Comparison of ENCODE assay signal across 8 mouse cellular contexts in genomic region chr6:52259811-52260261, GRCm38 (mm10). TPM values are rescaled to one million over a fixed set of nuclear protein-coding genes. Genes with fewer than 3 reads are reported as not detected.
DNase-seq lines count a peak whose midpoint lies in the region; ATAC-seq and TF ChIP-seq lines count a peak whose summit lies in the region.

No protein-coding gene starts in this region.

- H3K9ac ChIP-seq in lung, embryonic 14.5 days, result no peak overlapping the region
- H3K9ac ChIP-seq in embryonic facial prominence, embryonic 11.5 days (replicated peaks; ENCODE audit: low read length), result no peak overlapping the region
- peak overlapping the region; percentile 30 for H3K9ac ChIP-seq in intestine, embryonic 14.5 days (ENCODE audit: low read length)
- H3K9ac ChIP-seq in neural tube, embryonic 13.5 days, result no peak overlapping the region

- H3K9me3 ChIP-seq in lung, embryonic 14.5 days (ENCODE audit: low read depth, low read length), result no peaks in the 10 kb centered on the region
- H3K9me3 ChIP-seq in embryonic facial prominence, embryonic 11.5 days (replicated peaks; ENCODE audit: control insufficient read depth, low read length), result no peaks in the 10 kb centered on the region
- H3K9me3 ChIP-seq in intestine, embryonic 14.5 days (ENCODE audit: control insufficient read depth, low read length), result no peaks in the 10 kb centered on the region
- H3K9me3 ChIP-seq in neural tube, embryonic 13.5 days, result no peaks in the 10 kb centered on the region

- H3K4me3 ChIP-seq in lung, embryonic 14.5 days (ENCODE audit: low read depth, low read length), result peak overlapping the region; percentile 30
- H3K4me3 ChIP-seq in lung, adult 2 months (replicated peaks; ENCODE audit: extremely low read depth, low read depth, low read length), result no peak overlapping the region
- peak overlapping the region; percentile 8; the same call in 1 of the 2 replicates for H3K4me3 ChIP-seq in embryonic facial prominence, embryonic 11.5 days (ENCODE audit: low read depth, low read length)
- peak overlapping the region; percentile 38 for H3K4me3 ChIP-seq in intestine, embryonic 14.5 days (ENCODE audit: low read depth, low read length)
- peak overlapping the region; percentile 26 for H3K4me3 ChIP-seq in neural tube, embryonic 13.5 days

- no peaks in the 10 kb centered on the region for H3K36me3 ChIP-seq in lung, embryonic 14.5 days (ENCODE audit: insufficient read depth)
- H3K36me3 ChIP-seq in embryonic facial prominence, embryonic 11.5 days (replicated peaks; ENCODE audit: control insufficient read depth, insufficient read depth, low read depth, low read length), result no peaks in the 10 kb centered on the region
- no peaks in the 10 kb centered on the region for H3K36me3 ChIP-seq in intestine, embryonic 14.5 days (ENCODE audit: control insufficient read depth, insufficient read depth, low read length)
- H3K36me3 ChIP-seq in neural tube, embryonic 13.5 days, result no peaks in the 10 kb centered on the region

- no peaks in the 10 kb centered on the region for H3K4me1 ChIP-seq in lung, embryonic 14.5 days (ENCODE audit: insufficient read depth)
- H3K4me1 ChIP-seq in lung, adult 2 months (ENCODE audit: control insufficient read depth, insufficient read depth, low read length), result peaks cover 3% of the 10 kb centered on the region; the same call in 1 of the 2 replicates
- peaks cover 5% of the 10 kb centered on the region; the same call in 1 of the 2 replicates for H3K4me1 ChIP-seq in embryonic facial prominence, embryonic 11.5 days (ENCODE audit: control insufficient read depth, insufficient read depth, low read length)
- H3K4me1 ChIP-seq in intestine, embryonic 14.5 days (replicated peaks; ENCODE audit: control insufficient read depth, insufficient read depth, low read length), result peaks cover 11% of the 10 kb centered on the region; the same call in 1 of the 2 replicates
- H3K4me1 ChIP-seq in neural tube, embryonic 13.5 days (replicated peaks), result peaks cover 8% of the 10 kb centered on the region; the same call in 1 of the 2 replicates

- H3K27me3 ChIP-seq in lung, embryonic 14.5 days (ENCODE audit: insufficient read depth, low read length), result peaks cover 88% of the 10 kb centered on the region
- H3K27me3 ChIP-seq in embryonic facial prominence, embryonic 11.5 days (ENCODE audit: control insufficient read depth, insufficient read depth, low read length), result peaks cover 80% of the 10 kb centered on the region
- H3K27me3 ChIP-seq in intestine, embryonic 14.5 days (replicated peaks; ENCODE audit: control insufficient read depth, insufficient read depth, low read length), result peaks cover 98% of the 10 kb centered on the region
- peaks cover 87% of the 10 kb centered on the region for H3K27me3 ChIP-seq in neural tube, embryonic 13.5 days

- DNase-seq in lung, embryonic 14.5 days, result no peak
- no peak for DNase-seq in lung, adult 2 months
- peak; percentile 32 for DNase-seq in embryonic facial prominence, embryonic 11.5 days (ENCODE audit: low spot score)
- DNase-seq in intestine, embryonic 14.5 days (ENCODE audit: low spot score), result peak; percentile 77
- DNase-seq in cerebellum, postnatal 36 days, result no peak
- DNase-seq in left cerebral cortex, adult 8-10 months (ENCODE audit: low spot score in 2 of 2), result no peak
- no peak for DNase-seq in thymus, postnatal 25 days

- peak overlapping the region; percentile 67 for H3K4me2 ChIP-seq in lung, embryonic 14.5 days
- 0 out of 2 replicates have a peak overlapping the region, but pooled peaks have one; percentile 42 for H3K4me2 ChIP-seq in embryonic facial prominence, embryonic 11.5 days (ENCODE audit: low read depth, low read length)
- H3K4me2 ChIP-seq in intestine, embryonic 14.5 days (ENCODE audit: low read length), result peak overlapping the region; percentile 63
- peak overlapping the region; percentile 46 for H3K4me2 ChIP-seq in neural tube, embryonic 13.5 days

- no peak overlapping the region for H3K27ac ChIP-seq in lung, embryonic 14.5 days (ENCODE audit: low read depth)
- H3K27ac ChIP-seq in embryonic facial prominence, embryonic 11.5 days (replicated peaks; ENCODE audit: low read depth, low read length), result no peak overlapping the region
- no peak overlapping the region for H3K27ac ChIP-seq in intestine, embryonic 14.5 days (ENCODE audit: low read depth)
- H3K27ac ChIP-seq in neural tube, embryonic 13.5 days (replicated peaks), result no peak overlapping the region

- 1% methylated on average over 33 of the region's 39 CpGs for WGBS in lung, embryonic 14.5 days
- 3% methylated on average over 39 of the region's 39 CpGs for WGBS in lung, adult 2 months
- WGBS in embryonic facial prominence, embryonic 11.5 days, result under 1% methylated on average over 37 of the region's 39 CpGs
- under 1% methylated on average over 35 of the region's 39 CpGs for WGBS in intestine, embryonic 14.5 days
- under 1% methylated on average over 36 of the region's 39 CpGs for WGBS in neural tube, embryonic 13.5 days

- no peak for TF ChIP-seq CTCF in lung, embryonic 14.5 days (IDR thresholded peaks at IDR 0.05; ENCODE audit: low read depth)
- TF ChIP-seq CTCF in lung, adult 2 months (IDR thresholded peaks at IDR 0.05; ENCODE audit: insufficient read depth, low read length), result no peak

- ATAC-seq in lung, embryonic 14.5 days (ENCODE audit: insufficient read depth), result no peak
- ATAC-seq in embryonic facial prominence, embryonic 11.5 days (replicated peaks; ENCODE audit: insufficient number of reproducible peaks, low FRiP score, low TSS enrichment, low read depth), result 0 out of 2 replicates have a peak, but pooled peaks have one; percentile 18
- no peak for ATAC-seq in intestine, embryonic 14.5 days (replicated peaks; ENCODE audit: low FRiP score, low TSS enrichment, low read depth)
- no peak for ATAC-seq in neural tube, embryonic 13.5 days (ENCODE audit: low read depth)

- TF ChIP-seq POLR2A in lung, adult 2 months (IDR thresholded peaks at IDR 0.05; ENCODE audit: borderline replicate concordance, extremely low read depth, low read depth, low read length), result no peak

RNA-seq across cellular contexts. Expression of gene Hoxa13, which starts 0.8 kb away (rescaled TPM):
- not detected in 2 replicates for polyA plus RNA-seq in lung, embryonic 14.5 days (2014; fragmentation: Nextera tagmentation; extraction: Ambion mirVana)
- 0.22 TPM in 1 of 2 replicates, not detected in the other for polyA plus RNA-seq in lung, adult 2 months (2012; rRNA removed)
- not detected in 2 replicates for polyA plus RNA-seq in embryonic facial prominence, embryonic 11.5 days (2014; fragmentation: Nextera tagmentation; extraction: Ambion mirVana)
- 0.35 and 0.39 TPM in 2 replicates for polyA plus RNA-seq in intestine, embryonic 14.5 days (2014; fragmentation: Nextera tagmentation; extraction: Ambion mirVana)
- polyA plus RNA-seq in neural tube, embryonic 13.5 days (2015; fragmentation: Nextera tagmentation; extraction: Ambion mirVana), result 0.08 and 0.32 TPM in 2 replicates
- not detected for total RNA-seq in left cerebral cortex, adult 8-10 months (2022)

RNA-seq across cellular contexts. Expression of gene Hoxa11, which starts 14.2 kb away (rescaled TPM):
- polyA plus RNA-seq in lung, embryonic 14.5 days (2014; fragmentation: Nextera tagmentation; extraction: Ambion mirVana), result not detected in 2 replicates
- not detected in 2 replicates for polyA plus RNA-seq in lung, adult 2 months (2012; rRNA removed)
- not detected in 2 replicates for polyA plus RNA-seq in embryonic facial prominence, embryonic 11.5 days (2014; fragmentation: Nextera tagmentation; extraction: Ambion mirVana)
- polyA plus RNA-seq in intestine, embryonic 14.5 days (2014; fragmentation: Nextera tagmentation; extraction: Ambion mirVana), result 2.0 and 2.6 TPM in 2 replicates
- 4.7 and 5.7 TPM in 2 replicates for polyA plus RNA-seq in neural tube, embryonic 13.5 days (2015; fragmentation: Nextera tagmentation; extraction: Ambion mirVana)
- not detected for total RNA-seq in left cerebral cortex, adult 8-10 months (2022)

RNA-seq across cellular contexts. Expression of gene Hoxa10, which starts 19.2 kb away (rescaled TPM):
- polyA plus RNA-seq in lung, embryonic 14.5 days (2014; fragmentation: Nextera tagmentation; extraction: Ambion mirVana), result not detected in 2 replicates
- polyA plus RNA-seq in lung, adult 2 months (2012; rRNA removed), result 0.23 TPM in 1 of 2 replicates, not detected in the other
- polyA plus RNA-seq in embryonic facial prominence, embryonic 11.5 days (2014; fragmentation: Nextera tagmentation; extraction: Ambion mirVana), result 0.20 TPM in 1 of 2 replicates, not detected in the other
- 15.6 and 20.4 TPM in 2 replicates for polyA plus RNA-seq in intestine, embryonic 14.5 days (2014; fragmentation: Nextera tagmentation; extraction: Ambion mirVana)
- polyA plus RNA-seq in neural tube, embryonic 13.5 days (2015; fragmentation: Nextera tagmentation; extraction: Ambion mirVana), result 77.8 and 86.6 TPM in 2 replicates
- not detected for total RNA-seq in left cerebral cortex, adult 8-10 months (2022)

RNA-seq across cellular contexts. Expression of gene Hoxa9, which starts 28.9 kb away (rescaled TPM):
- 0.19 TPM in 1 of 2 replicates, not detected in the other for polyA plus RNA-seq in lung, embryonic 14.5 days (2014; fragmentation: Nextera tagmentation; extraction: Ambion mirVana)
- 0.23 TPM in 1 of 2 replicates, not detected in the other for polyA plus RNA-seq in lung, adult 2 months (2012; rRNA removed)
- 0.11 and 0.56 TPM in 2 replicates for polyA plus RNA-seq in embryonic facial prominence, embryonic 11.5 days (2014; fragmentation: Nextera tagmentation; extraction: Ambion mirVana)
- polyA plus RNA-seq in intestine, embryonic 14.5 days (2014; fragmentation: Nextera tagmentation; extraction: Ambion mirVana), result 4.2 and 7.1 TPM in 2 replicates
- polyA plus RNA-seq in neural tube, embryonic 13.5 days (2015; fragmentation: Nextera tagmentation; extraction: Ambion mirVana), result 125 and 130 TPM in 2 replicates
- not detected for total RNA-seq in left cerebral cortex, adult 8-10 months (2022)

RNA-seq across cellular contexts. Expression of gene Hoxa7, which starts 38.2 kb away (rescaled TPM):
- polyA plus RNA-seq in lung, embryonic 14.5 days (2014; fragmentation: Nextera tagmentation; extraction: Ambion mirVana), result 5.8 and 7.4 TPM in 2 replicates
- polyA plus RNA-seq in lung, adult 2 months (2012; rRNA removed), result 6.6 and 8.3 TPM in 2 replicates
- 0.26 and 0.34 TPM in 2 replicates for polyA plus RNA-seq in embryonic facial prominence, embryonic 11.5 days (2014; fragmentation: Nextera tagmentation; extraction: Ambion mirVana)
- polyA plus RNA-seq in intestine, embryonic 14.5 days (2014; fragmentation: Nextera tagmentation; extraction: Ambion mirVana), result 9.2 and 10.1 TPM in 2 replicates
- 117 and 125 TPM in 2 replicates for polyA plus RNA-seq in neural tube, embryonic 13.5 days (2015; fragmentation: Nextera tagmentation; extraction: Ambion mirVana)
- total RNA-seq in left cerebral cortex, adult 8-10 months (2022), result not detected

Comparison
In these comparisons a context has a peak if more than half of its experiments do, and no peak if none do; other contexts are left out.
1. DNase-seq: peak in embryonic facial prominence, embryonic 11.5 days (single experiment) and intestine, embryonic 14.5 days (single experiment); none in lung, embryonic 14.5 days (single experiment), lung, adult 2 months (single experiment), cerebellum, postnatal 36 days (0 of 2), left cerebral cortex, adult 8-10 months (0 of 2) and thymus, postnatal 25 days (single experiment).
2. RNA of gene Hoxa10, which starts 19.2 kb away (polyA plus RNA-seq): 77.8 to 86.6 TPM in neural tube, embryonic 13.5 days and 15.6 to 20.4 TPM in intestine, embryonic 14.5 days; 0.20 TPM in embryonic facial prominence, embryonic 11.5 days, not detected in lung, embryonic 14.5 days and 0.23 TPM in lung, adult 2 months; every median in the first group is over 10 times any median in the second.
3. Peak in every context shown above with its lines, with median percentiles within 50 percentile points of each other: H3K4me2 ChIP-seq.